Mouse (Mus musculus): ENCODE measurements at regions not wholly inside any gene's neighbourhood (a gene's known extent, or its start where the extent isn't known, plus 50 kb on each side); places are given as distances from the start of the nearest gene placed in this dataset.
A peak's percentile ranks its signal among the peaks of the same experiment; 100 is the strongest.

- DNase-seq (ENCODE audit: low spot score in 2 of 2) = no peak
Measured at GRCm38 (mm10) chr8:62752725-62753430, 197.9 kb upstream of the Spock3 start.

- no peak for DNase-seq (ENCODE audit: low spot score in 2 of 2)
Measured at GRCm38 (mm10) chr8:62773766-62774165, 177.0 kb upstream of the Spock3 start.

GRCm38 (mm10) chr8:62804467-62804866 is 146.3 kb upstream of the Spock3 start:
- DNase-seq (ENCODE audit: low spot score in 2 of 2) = peak in 1 of 2 experiments; percentile 63
